Mouse (Mus musculus): ENCODE results near the gene Atp2a3.

- TF ChIP-seq TCF12 (IDR thresholded peaks at IDR 0.05; ENCODE audit: insufficient read depth, poor library complexity, severe bottlenecking) = no peak
- no peak for TF ChIP-seq CEBPB (IDR thresholded peaks at IDR 0.05; ENCODE audit: insufficient read depth, poor library complexity, severe bottlenecking)
- no peak for TF ChIP-seq POLR2A (IDR thresholded peaks at IDR 0.05; ENCODE audit: insufficient read length, low read depth)
- TF ChIP-seq REST (IDR thresholded peaks at IDR 0.05; ENCODE audit: insufficient read depth, insufficient read length) = no peak
- no peak for TF ChIP-seq POLR2AphosphoS2 (IDR thresholded peaks at IDR 0.05; ENCODE audit: insufficient read length, low read depth)
- no peak for TF ChIP-seq SRF (IDR thresholded peaks at IDR 0.05; ENCODE audit: control insufficient read depth, insufficient read length, low read depth)
- no peak for TF ChIP-seq MYOD1 (IDR thresholded peaks at IDR 0.05; ENCODE audit: control insufficient read depth in 1 of 3, insufficient read length in 2 of 3, low read depth in 2 of 3)
- no peak for TF ChIP-seq USF1 (IDR thresholded peaks at IDR 0.05; ENCODE audit: low read depth)
- TF ChIP-seq MYOG (IDR thresholded peaks at IDR 0.05; ENCODE audit: control insufficient read depth in 1 of 3, insufficient read depth in 1 of 3, insufficient read length in 2 of 3, low read depth in 2 of 3) = no peak
- no peak for TF ChIP-seq MAX (IDR thresholded peaks at IDR 0.05; ENCODE audit: low read depth)
- TF ChIP-seq E2F4 (IDR thresholded peaks at IDR 0.05; ENCODE audit: insufficient read depth) = no peak
These were observed 22.3 kb downstream of the Atp2a3 start for GRCm38 (mm10) chr11:72983283-72983682.

Data from myocyte (in vitro differentiated cells).